Mouse (Mus musculus): ENCODE measurements around the gene Mpi. TPM values are rescaled to one million over a fixed set of nuclear protein-coding genes. Genes with fewer than 3 reads are reported as not detected.

Mpi gene
- polyA plus RNA-seq, 1 experiment from 2014 or later: 62.5 TPM

Other genes with a start within 250 kb of the Mpi start
- 24.4 and 24.7 TPM in 2 replicates for gene Ppcdc, start 112.6 kb downstream of the Mpi start, polyA plus RNA-seq (2016; fragmentation: Nextera tagmentation; extraction: Ambion mirVana)
- 41.5 and 41.9 TPM in 2 replicates for gene Scamp5, start 84.7 kb downstream of the Mpi start, polyA plus RNA-seq (2016; fragmentation: Nextera tagmentation; extraction: Ambion mirVana)
- 5.5 and 5.7 TPM in 2 replicates for gene Rpp25, start 48.7 kb downstream of the Mpi start, polyA plus RNA-seq (2016; fragmentation: Nextera tagmentation; extraction: Ambion mirVana)
- 694 and 697 TPM in 2 replicates for gene Cox5a, start 31.5 kb downstream of the Mpi start, polyA plus RNA-seq (2016; fragmentation: Nextera tagmentation; extraction: Ambion mirVana)
- gene Fam219b, start 15.2 kb downstream of the Mpi start, polyA plus RNA-seq (2016; fragmentation: Nextera tagmentation; extraction: Ambion mirVana): 18.2 and 19.3 TPM in 2 replicates
- gene Scamp2, start 8.2 kb upstream of the Mpi start, polyA plus RNA-seq (2016; fragmentation: Nextera tagmentation; extraction: Ambion mirVana): 57.8 and 60.6 TPM in 2 replicates
- 19.9 and 24.1 TPM in 2 replicates for gene Ulk3, start 36.7 kb upstream of the Mpi start, polyA plus RNA-seq (2016; fragmentation: Nextera tagmentation; extraction: Ambion mirVana)
- 0.65 TPM in 1 of 2 replicates, not detected in the other for gene Cplx3, start 53.5 kb upstream of the Mpi start, polyA plus RNA-seq (2016; fragmentation: Nextera tagmentation; extraction: Ambion mirVana)
- gene Lman1l, start 68.0 kb upstream of the Mpi start, polyA plus RNA-seq (2016; fragmentation: Nextera tagmentation; extraction: Ambion mirVana): not detected in 2 replicates
- gene Csk, start 100.9 kb upstream of the Mpi start, polyA plus RNA-seq (2016; fragmentation: Nextera tagmentation; extraction: Ambion mirVana): 28.6 and 29.8 TPM in 2 replicates
- gene Cyp1a2, start 130.9 kb upstream of the Mpi start, polyA plus RNA-seq (2016; fragmentation: Nextera tagmentation; extraction: Ambion mirVana): not detected in 2 replicates
- gene Cyp1a1, start 135.2 kb upstream of the Mpi start, polyA plus RNA-seq (2016; fragmentation: Nextera tagmentation; extraction: Ambion mirVana): not detected in 2 replicates
- gene Edc3, start 155.8 kb upstream of the Mpi start, polyA plus RNA-seq (2016; fragmentation: Nextera tagmentation; extraction: Ambion mirVana): 39.4 and 40.2 TPM in 2 replicates
- gene Clk3, start 213.1 kb upstream of the Mpi start, polyA plus RNA-seq (2016; fragmentation: Nextera tagmentation; extraction: Ambion mirVana): 90.2 and 96.7 TPM in 2 replicates